Mouse (Mus musculus) myocyte (in vitro differentiated cells): Measurements from ENCODE around the gene Hnrnph1. TPM values are rescaled to one million over a fixed set of nuclear protein-coding genes. Genes with fewer than 3 reads are reported as not detected.

Source experiments
- H3K27me3 ChIP-seq: one replicate; pipeline ENCODE4 v1.6.1; 2011; ENCODE audit not compliant: control insufficient read depth, insufficient read depth, insufficient read length
- H3K36me3 ChIP-seq: one replicate; pipeline ENCODE4 v1.6.1; 2011; ENCODE audit not compliant: control insufficient read depth, insufficient read depth
- H3K4me2 ChIP-seq: one replicate; pipeline ENCODE4 v1.6.1; 2011; ENCODE audit warnings: low read depth, control low read depth
- H3K4me3 ChIP-seq: one replicate; pipeline ENCODE4 v1.5.1; 2011; ENCODE audit warnings: mild to moderate bottlenecking, control low read depth, moderate library complexity
- H3K79me2 ChIP-seq: one replicate; pipeline ENCODE4 v1.6.1; 2011; ENCODE audit not compliant: control insufficient read depth, insufficient read depth
- H3ac ChIP-seq: one replicate; pipeline ENCODE4 v1.6.1; 2011; ENCODE audit not compliant: control insufficient read depth, insufficient read length
- CEBPB ChIP-seq: IDR thresholded peaks from 2 replicates; pipeline ENCODE4 v1.6.1; 2011; ENCODE audit warnings: mild to moderate bottlenecking, moderate library complexity; ENCODE audit not compliant: poor library complexity, insufficient read depth, severe bottlenecking
- E2F4 ChIP-seq: IDR thresholded peaks from one replicate; pipeline ENCODE4 v1.6.1; 2011; ENCODE audit warnings: mild to moderate bottlenecking, control low read depth, moderate library complexity; ENCODE audit not compliant: insufficient read depth
- MAX ChIP-seq: IDR thresholded peaks from one replicate; pipeline ENCODE4 v1.6.1; 2011; ENCODE audit warnings: low read depth, mild to moderate bottlenecking, control low read depth
- MYOD1 ChIP-seq, 3 experiments: IDR thresholded peaks; one replicate each; pipeline ENCODE4 v1.6.1; 2011; ENCODE audit warnings: control low read depth in 2 of 3, low read depth in 2 of 3, mild to moderate bottlenecking in 2 of 3, moderate library complexity in 1 of 3; ENCODE audit not compliant: insufficient read length in 2 of 3, control insufficient read depth in 1 of 3
- MYOG ChIP-seq, 3 experiments: IDR thresholded peaks; one replicate each; pipeline ENCODE4 v1.6.1; 2011; ENCODE audit warnings: control low read depth in 2 of 3, low read depth in 2 of 3, mild to moderate bottlenecking in 2 of 3; ENCODE audit not compliant: insufficient read length in 2 of 3, control insufficient read depth in 1 of 3, insufficient read depth in 1 of 3
- POLR2A ChIP-seq: IDR thresholded peaks from one replicate; pipeline ENCODE4 v1.6.1; 2011; ENCODE audit warnings: low read depth, mild to moderate bottlenecking, control low read depth, moderate library complexity; ENCODE audit not compliant: insufficient read length
- POLR2AphosphoS2 ChIP-seq: IDR thresholded peaks from one replicate; pipeline ENCODE4 v1.6.1; 2011; ENCODE audit warnings: low read depth, control low read depth; ENCODE audit not compliant: insufficient read length
- REST ChIP-seq: IDR thresholded peaks from one replicate; pipeline ENCODE4 v1.6.1; 2011; ENCODE audit warnings: mild to moderate bottlenecking, control low read depth, moderate library complexity; ENCODE audit not compliant: insufficient read depth, insufficient read length
- SRF ChIP-seq: IDR thresholded peaks from one replicate; pipeline ENCODE4 v1.6.1; 2011; ENCODE audit warnings: low read depth; ENCODE audit not compliant: control insufficient read depth, insufficient read length
- TCF12 ChIP-seq: IDR thresholded peaks from one replicate; pipeline ENCODE4 v1.6.1; 2011; ENCODE audit warnings: mild to moderate bottlenecking, control low read depth; ENCODE audit not compliant: poor library complexity, insufficient read depth, severe bottlenecking
- TCF3 ChIP-seq: IDR thresholded peaks from one replicate; pipeline ENCODE4 v1.6.1; 2011; ENCODE audit warnings: low read depth, control low read depth; ENCODE audit not compliant: insufficient read length
- USF1 ChIP-seq: IDR thresholded peaks from one replicate; pipeline ENCODE4 v1.6.1; 2011; ENCODE audit warnings: low read depth, mild to moderate bottlenecking, control low read depth, moderate library complexity
- polyA plus RNA-seq: library from polyadenylated mRNA; unstranded; fragments of >200 nt; fragmentation: generic; extraction: Trizol; gene quantifications from one replicate; pipeline ENCODE4 v1.2.1, GENCODE M21; 2012; ENCODE audit warnings: missing spikeins

Hnrnph1 gene
- polyA plus RNA-seq, 1 experiment = 54.5 TPM

- H3K79me2 ChIP-seq = no peaks in the 10 kb centered on the region
- H3K36me3 ChIP-seq = no peaks in the 10 kb centered on the region
- H3ac ChIP-seq = no peak overlapping the region
- no peak overlapping the region for H3K4me2 ChIP-seq
- no peak overlapping the region for H3K4me3 ChIP-seq
- no peak for TF ChIP-seq MYOG (IDR thresholded peaks at IDR 0.05; ENCODE audit: control insufficient read depth in 1 of 3, insufficient read depth in 1 of 3, insufficient read length in 2 of 3, low read depth in 2 of 3)
- TF ChIP-seq POLR2A = no peak
- no peak for TF ChIP-seq MAX
- no peak for TF ChIP-seq USF1
- no peak for TF ChIP-seq REST
- no peak for TF ChIP-seq SRF
- TF ChIP-seq TCF12 = no peak
- no peak for TF ChIP-seq POLR2AphosphoS2
- TF ChIP-seq E2F4 = no peak
- TF ChIP-seq MYOD1 (IDR thresholded peaks at IDR 0.05; ENCODE audit: control insufficient read depth in 1 of 3, insufficient read length in 2 of 3, low read depth in 2 of 3) = no peak
- TF ChIP-seq TCF3 = no peak
- no peak for TF ChIP-seq CEBPB
- no peaks in the 10 kb centered on the region for H3K27me3 ChIP-seq
Observed at GRCm38 (mm10) chr11:50336891-50337290, 39.9 kb upstream of the Hnrnph1 start.

GRCm38 (mm10) chr11:50345486-50345885 lies 31.3 kb upstream of the Hnrnph1 start:
- Histone ChIP-seq H3K4me2 (no peak overlapping the region), H3K4me3 (no peak overlapping the region), H3ac (no peak overlapping the region), H3K79me2 (no peaks in the 10 kb centered on the region), H3K27me3 (no peaks in the 10 kb centered on the region), H3K36me3 (no peaks in the 10 kb centered on the region)
- TF ChIP-seq MYOD1 (IDR thresholded peaks at IDR 0.05; ENCODE audit: control insufficient read depth in 1 of 3, insufficient read length in 2 of 3, low read depth in 2 of 3) (no peak), POLR2A (no peak), SRF (no peak), MYOG (IDR thresholded peaks at IDR 0.05; ENCODE audit: control insufficient read depth in 1 of 3, insufficient read depth in 1 of 3, insufficient read length in 2 of 3, low read depth in 2 of 3) (no peak), TCF3 (no peak), POLR2AphosphoS2 (no peak), USF1 (no peak), E2F4 (no peak), REST (no peak), TCF12 (no peak), MAX (no peak), CEBPB (no peak)

GRCm38 (mm10) chr11:50346256-50347032 lies 30.3 kb upstream of the Hnrnph1 start:
- no peak for TF ChIP-seq MYOD1 (IDR thresholded peaks at IDR 0.05; ENCODE audit: control insufficient read depth in 1 of 3, insufficient read length in 2 of 3, low read depth in 2 of 3)
- no peak for TF ChIP-seq POLR2AphosphoS2
- TF ChIP-seq MAX = no peak
- no peak for TF ChIP-seq POLR2A
- H3ac ChIP-seq = no peak overlapping the region
- H3K4me3 ChIP-seq = no peak overlapping the region
- H3K36me3 ChIP-seq = no peaks in the 10 kb centered on the region
- no peak overlapping the region for H3K4me2 ChIP-seq
- no peaks in the 10 kb centered on the region for H3K79me2 ChIP-seq
- no peaks in the 10 kb centered on the region for H3K27me3 ChIP-seq

- Histone ChIP-seq H3K4me2 (no peak overlapping the region), H3K4me3 (no peak overlapping the region), H3K79me2 (no peaks in the 10 kb centered on the region), H3ac (no peak overlapping the region), H3K27me3 (peaks cover 13% of the 10 kb centered on the region), H3K36me3 (no peaks in the 10 kb centered on the region)
- TF ChIP-seq CEBPB (no peak), E2F4 (no peak), MYOD1 (IDR thresholded peaks at IDR 0.05; ENCODE audit: control insufficient read depth in 1 of 3, insufficient read length in 2 of 3, low read depth in 2 of 3) (no peak), MYOG (IDR thresholded peaks at IDR 0.05; ENCODE audit: control insufficient read depth in 1 of 3, insufficient read depth in 1 of 3, insufficient read length in 2 of 3, low read depth in 2 of 3) (no peak), REST (no peak), POLR2A (no peak), SRF (no peak), MAX (no peak)
Observed at GRCm38 (mm10) chr11:50352177-50352576, 24.6 kb upstream of the Hnrnph1 start.

GRCm38 (mm10) chr11:50354162-50354561 lies 22.6 kb upstream of the Hnrnph1 start, which contains the start of gene Cby3:
Gene Cby3 (plus strand): TSS chr11:50354462.
- TF ChIP-seq E2F4 (no peak), REST (no peak), SRF (no peak), TCF12 (no peak), TCF3 (no peak), MYOG (IDR thresholded peaks at IDR 0.05; ENCODE audit: control insufficient read depth in 1 of 3, insufficient read depth in 1 of 3, insufficient read length in 2 of 3, low read depth in 2 of 3) (no peak), POLR2A (no peak)
- H3K79me2 ChIP-seq = no peaks in the 10 kb centered on the region
- no peak within 1 kb of the TSS for H3K4me2 ChIP-seq
- H3ac ChIP-seq = no peak within 1 kb of the TSS
- H3K4me3 ChIP-seq = no peak within 1 kb of the TSS
- peaks cover 27% of the 10 kb centered on the region for H3K27me3 ChIP-seq
- H3K36me3 ChIP-seq = no peaks in the 10 kb centered on the region
